Mouse (Mus musculus) CH12.LX (cell line): ENCODE data around the gene Rhox4e. TPM values are rescaled to one million over a fixed set of nuclear protein-coding genes. Genes with fewer than 3 reads are reported as not detected.
"Not testable (repeated sequence)": the region's sequence is repeated elsewhere in the genome, so short reads cannot be mapped to it uniquely, and the experiment has no call there.

Experiments used
- DNase-seq: peaks from one replicate; pipeline ENCODE4 v3.0.0-alpha.2; 2013; ENCODE audit errors: extremely low read depth
- H3K27ac ChIP-seq: 2 replicates; pipeline ENCODE4 v1.5.1; 2012; ENCODE audit warnings: low read depth, mild to moderate bottlenecking, control low read depth, moderate library complexity; ENCODE audit not compliant: insufficient read depth
- H3K27me3 ChIP-seq: replicated peaks from 2 replicates; pipeline ENCODE3; 2012; ENCODE audit warnings: inconsistent platforms
- H3K36me3 ChIP-seq, 2 experiments: replicated peaks in 1 of 2; 2 replicates each; pipeline versions ENCODE3 to v1.6.1; 2012; ENCODE audit warnings: inconsistent platforms in 1 of 2, low read length in 1 of 2, mild to moderate bottlenecking in 1 of 2, mixed read lengths in 1 of 2, moderate library complexity in 1 of 2; ENCODE audit not compliant: control insufficient read depth in 1 of 2, insufficient read depth in 1 of 2
- H3K4me1 ChIP-seq, 2 experiments: 2 replicates each; pipeline ENCODE4 v1.6.1; 2012; ENCODE audit warnings: inconsistent platforms in 1 of 2, moderate library complexity in 1 of 2; ENCODE audit not compliant: insufficient read depth in 2 of 2, control insufficient read depth in 1 of 2
- H3K4me2 ChIP-seq: 2 replicates; pipeline ENCODE4 v1.6.1; 2012; ENCODE audit warnings: low read depth, mild to moderate bottlenecking, control low read depth; ENCODE audit not compliant: poor library complexity, insufficient read depth, severe bottlenecking
- H3K4me3 ChIP-seq, 3 experiments: fragments of 150-350 bp in 1 of 3; sonication (generic) in 1 of 3; replicated peaks in 1 of 3; 2 replicates each; pipeline versions ENCODE3 to v1.5.1; 2011 to 2012; ENCODE audit warnings: low read depth in 2 of 3, low read length in 2 of 3, mild to moderate bottlenecking in 2 of 3, moderate library complexity in 2 of 3, control low read depth in 1 of 3, improper control_type of control experiment in 1 of 3, inconsistent platforms in 1 of 3, mixed read lengths in 1 of 3; ENCODE audit not compliant: poor library complexity in 1 of 3
- H3K79me2 ChIP-seq: replicated peaks from 2 replicates; pipeline ENCODE4 v1.6.1; 2012; ENCODE audit warnings: mild to moderate bottlenecking, moderate library complexity; ENCODE audit not compliant: control insufficient read depth, poor library complexity, insufficient read depth, severe bottlenecking; ENCODE audit errors: extremely low read depth
- H3K9ac ChIP-seq: 2 replicates; pipeline ENCODE4 v1.6.1; 2012; ENCODE audit warnings: low read depth, mild to moderate bottlenecking, control low read depth, moderate library complexity; ENCODE audit not compliant: insufficient read depth
- H3K9me3 ChIP-seq: replicated peaks from 2 replicates; pipeline ENCODE3; 2012; ENCODE audit warnings: low read length, inconsistent platforms, mixed read lengths
- dilution Hi-C: fragments of 300-500 bp; cut with MboI; formaldehyde crosslinking; loops from 2 replicates; pipeline ENCODE4 v1.14.3; 2020; ENCODE audit warnings: low sequenced_read_pairs; ENCODE audit not compliant: extremely low pct_unique_long_range_greater_than_20kb, extremely low pct_ligation_motif_present
- in situ Hi-C: fragments of 300-500 bp; cut with MboI; formaldehyde crosslinking; loops from 3 replicates; pipeline ENCODE4 v1.14.3; 2019; ENCODE audit warnings: low sequenced_read_pairs, low pct_ligation_motif_present, low pct_unique_long_range_greater_than_20kb, mixed read lengths
- polyA plus RNA-seq: library from polyadenylated mRNA; unstranded; fragments of >175 nt; gene quantifications from 2 replicates; pipeline ENCODE4 v1.2.1, GENCODE M21; 2012; ENCODE audit warnings: low read depth; ENCODE audit not compliant: insufficient read length
- total RNA-seq, 2 experiments: library from RNA; depleted of rRNA; stranded (reverse); fragments of 300-350 nt in 1 of 2; fragments of >200 nt in 1 of 2; gene quantifications; 2 replicates each; pipeline ENCODE4 v1.2.3; 2012 to 2014

The Rhox4e gene
- total and polyA plus RNA-seq, 3 experiments, result not detected

DNA sequence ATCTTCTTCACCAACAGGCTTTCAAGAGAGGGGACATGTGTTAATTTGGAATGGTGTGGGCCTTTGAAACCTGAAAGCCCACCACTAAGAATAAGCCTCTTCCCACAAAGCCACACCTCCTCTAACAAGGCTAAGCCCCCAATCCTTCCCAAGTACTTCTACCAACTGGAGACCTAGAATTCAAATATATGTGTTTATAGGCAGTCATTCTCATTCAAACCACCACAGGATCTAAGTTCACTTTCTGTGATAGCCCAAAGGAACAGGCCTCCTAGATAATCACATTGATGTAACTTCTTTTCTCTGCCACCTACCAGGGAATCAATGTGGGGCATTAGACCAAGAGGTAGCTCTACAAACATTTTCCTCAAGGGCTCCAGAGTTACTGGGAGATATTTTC, 23.5 kb downstream of the Rhox4e start, which contains the start of gene Rhox3f:
TSS of gene Rhox3f (plus strand) at position 301 of the 400 bp plus-strand sequence.
- H3K79me2 ChIP-seq, H3K4me1 ChIP-seq, dilution Hi-C loops, H3K4me3 ChIP-seq, DNase-seq, H3K27me3 ChIP-seq, H3K4me2 ChIP-seq, H3K9me3 ChIP-seq, in situ Hi-C loops, H3K36me3 ChIP-seq, H3K27ac ChIP-seq, H3K9ac ChIP-seq: not testable (repeated sequence)

DNA sequence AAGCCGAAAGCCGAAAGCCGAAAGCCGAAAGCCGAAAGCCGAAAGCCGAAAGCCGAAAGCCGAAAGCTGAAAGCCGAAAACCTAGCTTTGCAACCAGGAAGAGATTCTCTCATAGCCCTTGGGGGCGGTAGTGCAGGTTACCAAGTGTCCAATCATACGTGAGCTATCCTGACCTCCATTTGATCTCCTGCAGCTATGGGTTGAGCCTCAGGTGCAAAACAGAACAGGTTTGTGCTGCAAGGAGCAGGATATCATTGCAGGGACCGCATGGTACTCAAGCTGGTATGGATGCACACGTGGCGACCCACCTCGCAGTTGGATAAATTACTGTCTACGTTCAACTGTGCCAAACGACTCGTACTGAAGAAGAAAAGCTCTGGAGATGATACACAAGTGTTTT, 50.4 kb downstream of the Rhox4e start, which contains the start of gene Rhox4f:
TSS of gene Rhox4f (minus strand) at position 101 of the 400 bp plus-strand sequence.
- H3K9me3 ChIP-seq, H3K9ac ChIP-seq, H3K4me2 ChIP-seq, H3K27ac ChIP-seq, dilution Hi-C loops, H3K4me3 ChIP-seq, H3K4me1 ChIP-seq, DNase-seq, H3K27me3 ChIP-seq, H3K79me2 ChIP-seq, in situ Hi-C loops, H3K36me3 ChIP-seq: not testable (repeated sequence)

Other genes starting within 250 kb of the Rhox4e start
- gene Rhox3a2, start 177.4 kb upstream of the Rhox4e start, total RNA-seq (2012; rRNA removed), result not detected in 2 replicates
- not detected in 2 replicates for gene Rhox3a2, start 177.4 kb upstream of the Rhox4e start, total RNA-seq (2014; rRNA removed)
- gene Rhox3a2, start 177.4 kb upstream of the Rhox4e start, polyA plus RNA-seq, result not detected in 2 replicates
- 1.7 TPM in 1 of 2 replicates, not detected in the other for gene Rhox4a2, start 166.6 kb upstream of the Rhox4e start, total RNA-seq (2012; rRNA removed)
- gene Rhox4a2, start 166.6 kb upstream of the Rhox4e start, total RNA-seq (2014; rRNA removed), result 9.8 and 16.4 TPM in 2 replicates
- gene Rhox4a2, start 166.6 kb upstream of the Rhox4e start, polyA plus RNA-seq, result 0.36 and 36.6 TPM in 2 replicates
- not detected in 2 replicates for gene Rhox2b, start 145.3 kb upstream of the Rhox4e start, total RNA-seq (2012; rRNA removed)
- 0.34 TPM in 1 of 2 replicates, not detected in the other for gene Rhox2b, start 145.3 kb upstream of the Rhox4e start, total RNA-seq (2014; rRNA removed)
- 0.35 TPM in 1 of 2 replicates, not detected in the other for gene Rhox2b, start 145.3 kb upstream of the Rhox4e start, polyA plus RNA-seq
- gene Rhox4b, start 124.9 kb upstream of the Rhox4e start, total RNA-seq (2012; rRNA removed), result 1.6 and 3.9 TPM in 2 replicates
- gene Rhox4b, start 124.9 kb upstream of the Rhox4e start, total RNA-seq (2014; rRNA removed), result not detected in 2 replicates
- 0.51 and 0.56 TPM in 2 replicates for gene Rhox4b, start 124.9 kb upstream of the Rhox4e start, polyA plus RNA-seq
- gene Rhox2c, start 103.7 kb upstream of the Rhox4e start, total RNA-seq (2012; rRNA removed), result not detected in 2 replicates
- gene Rhox2c, start 103.7 kb upstream of the Rhox4e start, total RNA-seq (2014; rRNA removed), result not detected in 2 replicates
- not detected in 2 replicates for gene Rhox2c, start 103.7 kb upstream of the Rhox4e start, polyA plus RNA-seq
- not detected in 2 replicates for gene Rhox3c, start 98.8 kb upstream of the Rhox4e start, total RNA-seq (2012; rRNA removed)
- not detected in 2 replicates for gene Rhox3c, start 98.8 kb upstream of the Rhox4e start, total RNA-seq (2014; rRNA removed)
- gene Rhox3c, start 98.8 kb upstream of the Rhox4e start, polyA plus RNA-seq, result not detected in 2 replicates
- not detected in 2 replicates for gene Rhox4c, start 77.1 kb upstream of the Rhox4e start, total RNA-seq (2012; rRNA removed)
- not detected in 2 replicates for gene Rhox4c, start 77.1 kb upstream of the Rhox4e start, total RNA-seq (2014; rRNA removed)
- not detected in 2 replicates for gene Rhox4c, start 77.1 kb upstream of the Rhox4e start, polyA plus RNA-seq
- gene Rhox2d, start 64.0 kb upstream of the Rhox4e start, total RNA-seq (2012; rRNA removed), result not detected in 2 replicates
- not detected in 2 replicates for gene Rhox2d, start 64.0 kb upstream of the Rhox4e start, total RNA-seq (2014; rRNA removed)
- not detected in 2 replicates for gene Rhox2d, start 64.0 kb upstream of the Rhox4e start, polyA plus RNA-seq
- not detected in 2 replicates for gene Rhox4d, start 43.1 kb upstream of the Rhox4e start, total RNA-seq (2012; rRNA removed)
- not detected in 2 replicates for gene Rhox4d, start 43.1 kb upstream of the Rhox4e start, total RNA-seq (2014; rRNA removed)
- 0.33 TPM in 1 of 2 replicates, not detected in the other for gene Rhox4d, start 43.1 kb upstream of the Rhox4e start, polyA plus RNA-seq
- not detected in 2 replicates for gene Rhox2e, start 27.0 kb upstream of the Rhox4e start, total RNA-seq (2012; rRNA removed)
- gene Rhox2e, start 27.0 kb upstream of the Rhox4e start, total RNA-seq (2014; rRNA removed), result not detected in 2 replicates
- not detected in 2 replicates for gene Rhox2e, start 27.0 kb upstream of the Rhox4e start, polyA plus RNA-seq
- gene Rhox3e, start 15.4 kb upstream of the Rhox4e start, total RNA-seq (2012; rRNA removed), result not detected in 2 replicates
- not detected in 2 replicates for gene Rhox3e, start 15.4 kb upstream of the Rhox4e start, total RNA-seq (2014; rRNA removed)
- not detected in 2 replicates for gene Rhox3e, start 15.4 kb upstream of the Rhox4e start, polyA plus RNA-seq
- not detected in 2 replicates for gene Rhox2f, start 14.0 kb downstream of the Rhox4e start, total RNA-seq (2012; rRNA removed)
- gene Rhox2f, start 14.0 kb downstream of the Rhox4e start, total RNA-seq (2014; rRNA removed), result not detected in 2 replicates
- gene Rhox2f, start 14.0 kb downstream of the Rhox4e start, polyA plus RNA-seq, result not detected in 2 replicates
- not detected in 2 replicates for gene Rhox3f, start 23.6 kb downstream of the Rhox4e start, total RNA-seq (2012; rRNA removed)
- not detected in 2 replicates for gene Rhox3f, start 23.6 kb downstream of the Rhox4e start, total RNA-seq (2014; rRNA removed)
- not detected in 2 replicates for gene Rhox3f, start 23.6 kb downstream of the Rhox4e start, polyA plus RNA-seq
- not detected in 2 replicates for gene Rhox4f, start 50.3 kb downstream of the Rhox4e start, total RNA-seq (2012; rRNA removed)
- not detected in 2 replicates for gene Rhox4f, start 50.3 kb downstream of the Rhox4e start, total RNA-seq (2014; rRNA removed)
- not detected in 2 replicates for gene Rhox4f, start 50.3 kb downstream of the Rhox4e start, polyA plus RNA-seq
- not detected in 2 replicates for gene Rhox3g, start 71.2 kb downstream of the Rhox4e start, total RNA-seq (2012; rRNA removed)
- not detected in 2 replicates for gene Rhox3g, start 71.2 kb downstream of the Rhox4e start, total RNA-seq (2014; rRNA removed)
- gene Rhox3g, start 71.2 kb downstream of the Rhox4e start, polyA plus RNA-seq, result not detected in 2 replicates
- gene Rhox2g, start 86.1 kb downstream of the Rhox4e start, total RNA-seq (2012; rRNA removed), result not detected in 2 replicates
- gene Rhox2g, start 86.1 kb downstream of the Rhox4e start, total RNA-seq (2014; rRNA removed), result not detected in 2 replicates
- gene Rhox2g, start 86.1 kb downstream of the Rhox4e start, polyA plus RNA-seq, result 0.56 and 0.84 TPM in 2 replicates
- 0.13 TPM in 1 of 2 replicates, not detected in the other for gene Rhox4g, start 93.9 kb downstream of the Rhox4e start, total RNA-seq (2012; rRNA removed)
- not detected in 2 replicates for gene Rhox4g, start 93.9 kb downstream of the Rhox4e start, total RNA-seq (2014; rRNA removed)
- gene Rhox4g, start 93.9 kb downstream of the Rhox4e start, polyA plus RNA-seq, result not detected in 2 replicates
- gene Rhox3h, start 111.4 kb downstream of the Rhox4e start, total RNA-seq (2012; rRNA removed), result not detected in 2 replicates
- gene Rhox3h, start 111.4 kb downstream of the Rhox4e start, total RNA-seq (2014; rRNA removed), result not detected in 2 replicates
- not detected in 2 replicates for gene Rhox3h, start 111.4 kb downstream of the Rhox4e start, polyA plus RNA-seq
- gene Rhox2h, start 115.9 kb downstream of the Rhox4e start, total RNA-seq (2012; rRNA removed), result 1.4 and 2.1 TPM in 2 replicates
- 0.90 and 0.95 TPM in 2 replicates for gene Rhox2h, start 115.9 kb downstream of the Rhox4e start, total RNA-seq (2014; rRNA removed)
- gene Rhox2h, start 115.9 kb downstream of the Rhox4e start, polyA plus RNA-seq, result 0.87 and 1.5 TPM in 2 replicates
- 771 and 814 TPM in 2 replicates for gene Rhox5, start 247.4 kb downstream of the Rhox4e start, total RNA-seq (2012; rRNA removed)
- gene Rhox5, start 247.4 kb downstream of the Rhox4e start, total RNA-seq (2014; rRNA removed), result 67.3 and 73.6 TPM in 2 replicates
- gene Rhox5, start 247.4 kb downstream of the Rhox4e start, polyA plus RNA-seq, result 164 and 235 TPM in 2 replicates